Mouse (Mus musculus): ENCODE results near the gene Klrb1b.
A peak's percentile ranks its signal among the peaks of the same experiment; 100 is the strongest.
"Not testable (repeated sequence)": the region's sequence is repeated elsewhere in the genome, so short reads cannot be mapped to it uniquely, and the experiment has no call there.

Gene Klrb1b

DNA sequence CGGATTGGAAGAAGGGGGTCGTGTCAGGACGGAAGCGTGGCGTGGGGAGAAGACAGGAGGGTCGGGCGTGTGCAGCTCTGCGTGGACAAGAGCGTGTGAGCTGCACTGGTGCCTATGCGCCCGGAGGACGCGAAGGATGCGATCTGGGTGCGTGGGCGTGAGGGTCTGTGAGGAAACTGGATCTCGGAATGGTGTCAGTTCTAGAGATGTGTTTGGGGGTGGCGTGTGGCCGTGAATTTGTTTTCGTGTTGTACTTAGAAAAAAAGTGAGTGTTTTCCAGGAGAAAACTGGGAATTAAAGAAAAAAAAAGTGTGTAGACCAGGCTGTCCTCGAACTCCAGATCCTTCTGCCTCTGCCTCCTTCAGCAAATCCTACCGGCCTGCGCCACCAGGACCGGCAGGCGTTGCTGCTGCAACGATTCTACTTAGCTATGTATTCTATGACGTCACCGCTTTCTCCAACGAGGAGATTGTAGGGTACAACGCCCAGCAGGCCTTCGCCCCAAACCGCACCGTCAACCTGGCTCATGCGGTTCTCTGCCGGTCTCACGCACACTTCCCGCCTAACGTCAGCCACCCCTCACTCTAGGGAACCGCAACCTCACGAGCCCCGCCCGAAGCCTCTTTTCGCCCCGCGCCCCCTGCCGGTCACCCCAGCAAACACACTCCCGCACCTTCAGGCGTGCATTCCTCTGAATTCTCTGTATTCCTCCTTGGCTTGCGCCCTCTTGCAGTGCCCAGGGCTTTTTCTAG, 26.8 kb downstream of the Klrb1b start:
- DNase-seq (ENCODE audit: low read depth, low spot score), result peak; percentile 78

DNA sequence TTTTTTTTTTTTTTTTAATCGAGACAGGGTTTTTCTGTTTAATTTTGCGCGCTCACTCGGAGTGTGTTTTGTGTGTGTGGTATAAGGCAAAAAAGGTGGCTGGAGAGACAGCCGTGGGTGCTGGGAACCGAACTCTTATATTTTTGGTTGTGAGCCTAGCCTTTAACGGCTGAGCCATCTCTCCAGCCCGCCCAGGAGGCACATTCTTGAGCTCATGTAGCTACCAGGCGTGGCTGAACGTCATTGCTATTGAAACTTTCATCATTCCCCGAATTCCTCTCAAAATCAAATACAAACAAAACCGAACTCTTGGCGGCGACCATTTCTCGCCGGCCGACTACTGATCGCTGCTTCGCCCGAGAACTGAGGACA, 27.4 kb downstream of the Klrb1b start:
- peak; percentile 54 for DNase-seq (ENCODE audit: low read depth, low spot score)

DNA sequence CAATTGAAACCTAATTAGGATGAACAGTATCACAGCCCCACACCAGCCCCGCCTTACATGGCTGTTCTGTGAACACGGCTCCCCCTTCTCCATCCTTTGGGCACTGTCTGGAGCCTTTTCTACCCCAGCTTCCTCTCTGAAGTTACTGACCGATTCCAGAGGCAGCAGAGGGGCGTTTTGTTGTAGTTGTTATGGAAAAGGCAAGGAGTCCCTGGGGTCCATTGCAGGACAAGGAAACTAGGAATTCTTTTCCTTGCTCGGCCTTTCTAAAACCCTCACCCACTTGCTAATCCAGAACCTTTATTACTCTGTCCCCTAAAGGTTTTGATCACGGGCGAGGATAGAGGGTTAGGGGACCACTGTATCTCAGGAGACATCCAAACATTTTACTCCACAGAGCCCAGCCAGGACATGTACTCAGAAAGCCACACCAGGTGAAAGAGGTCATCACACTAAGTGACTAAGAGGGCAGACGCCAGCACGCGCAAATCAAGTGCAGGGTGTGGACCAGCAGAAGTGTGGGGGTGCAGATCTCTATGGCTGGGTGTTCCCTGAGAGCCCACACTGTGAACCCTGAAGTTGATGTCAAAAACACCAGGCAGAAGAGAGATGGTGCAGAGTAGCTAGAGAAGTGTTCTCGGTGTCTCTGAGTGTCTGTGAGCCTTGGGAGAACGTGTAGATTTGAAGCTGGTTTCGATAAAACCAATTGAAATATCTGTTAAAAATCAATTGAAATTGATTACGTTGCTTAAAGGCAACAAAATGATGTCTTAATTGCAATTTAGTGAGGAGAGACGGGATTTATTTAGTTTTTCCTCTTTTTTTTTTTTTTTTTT, 28.0 kb downstream of the Klrb1b start:
- no peak for DNase-seq (ENCODE audit: low read depth, low spot score)

DNA sequence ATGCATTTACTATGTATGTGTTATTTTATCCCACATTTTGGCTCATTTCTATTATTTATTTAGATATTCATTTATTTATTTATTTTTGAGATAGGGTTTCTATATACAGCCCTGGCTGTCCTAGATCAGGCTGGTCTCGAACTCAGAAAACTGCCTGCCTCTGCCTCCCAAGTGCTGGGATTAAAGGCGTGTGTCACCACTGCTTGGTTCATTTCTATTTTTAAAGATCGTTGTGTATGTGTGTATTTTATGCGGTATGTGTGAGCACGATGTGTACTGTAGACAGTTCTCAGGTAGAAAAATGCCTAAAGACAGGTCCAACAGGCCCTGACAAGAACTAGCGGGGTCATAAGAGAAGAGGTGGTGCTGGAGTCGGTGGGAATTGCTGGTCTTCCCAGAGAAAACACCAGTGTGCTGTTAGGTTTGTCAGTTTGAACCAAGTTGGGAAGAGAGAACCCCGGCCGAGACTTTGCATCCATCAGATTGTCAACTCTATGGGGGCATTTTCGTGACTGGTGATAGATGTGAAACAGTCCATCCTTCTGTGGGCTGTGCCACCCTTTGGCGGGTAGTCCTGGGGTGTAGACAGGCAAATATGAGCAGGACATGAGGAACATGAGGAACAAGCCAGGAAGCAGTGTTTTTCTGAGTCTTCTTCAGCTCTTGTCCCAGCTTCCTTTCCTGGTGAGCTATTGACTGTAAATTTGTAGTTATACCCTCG, 28.8 kb downstream of the Klrb1b start:
- DNase-seq (ENCODE audit: low read depth, low spot score), result no peak

DNA sequence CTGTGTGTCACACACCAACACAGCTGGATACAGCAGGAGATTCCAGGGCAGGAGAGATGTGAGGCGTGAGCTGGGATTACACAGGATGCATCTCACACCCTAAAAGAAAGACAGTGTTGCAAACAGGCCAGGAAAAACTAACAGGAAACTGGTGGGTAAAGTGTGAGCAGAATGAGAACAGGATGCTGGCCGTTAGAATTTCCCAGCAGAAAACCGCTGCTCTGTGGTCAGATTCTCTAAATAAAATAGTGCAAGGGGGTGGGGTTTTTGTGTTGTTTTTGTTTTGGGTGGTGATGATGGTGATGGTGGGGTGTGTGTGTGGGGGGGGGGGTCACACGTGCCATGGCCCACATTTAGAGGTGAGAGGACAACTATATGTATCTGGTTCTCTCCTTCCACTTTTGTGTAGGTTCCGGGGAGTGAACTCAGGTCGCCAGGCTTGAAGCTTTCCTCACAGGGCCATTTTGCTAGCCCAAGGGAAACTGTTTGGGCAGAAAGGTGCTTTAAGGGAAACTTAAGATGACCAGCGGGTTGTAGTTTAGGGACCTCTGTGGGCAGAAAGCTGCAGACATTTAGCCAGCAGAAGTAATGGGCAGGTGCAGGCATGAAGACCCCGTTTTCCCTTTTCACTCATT, 29.7 kb downstream of the Klrb1b start:
- DNase-seq (ENCODE audit: low read depth, low spot score), result no peak

DNA sequence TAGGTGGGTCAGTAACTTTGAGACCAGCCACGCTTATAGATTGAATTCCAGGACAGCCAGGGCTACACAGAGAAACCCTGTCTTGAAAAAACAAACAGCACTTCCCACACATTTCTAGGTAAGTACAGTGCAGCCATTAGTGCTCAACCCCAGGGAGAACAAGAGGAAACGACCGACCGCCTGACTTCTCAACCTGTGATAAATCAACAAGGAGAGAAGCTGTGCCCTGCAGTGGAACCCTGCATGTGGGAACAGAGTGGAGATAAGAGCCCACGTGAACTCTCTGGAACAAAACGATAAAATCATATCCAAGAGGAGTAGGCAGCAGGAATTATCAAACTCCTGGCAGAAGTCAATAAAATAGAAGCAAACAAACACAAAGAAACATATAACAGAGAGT, 32.4 kb downstream of the Klrb1b start:
- no peak for DNase-seq (ENCODE audit: low read depth, low spot score)

DNA sequence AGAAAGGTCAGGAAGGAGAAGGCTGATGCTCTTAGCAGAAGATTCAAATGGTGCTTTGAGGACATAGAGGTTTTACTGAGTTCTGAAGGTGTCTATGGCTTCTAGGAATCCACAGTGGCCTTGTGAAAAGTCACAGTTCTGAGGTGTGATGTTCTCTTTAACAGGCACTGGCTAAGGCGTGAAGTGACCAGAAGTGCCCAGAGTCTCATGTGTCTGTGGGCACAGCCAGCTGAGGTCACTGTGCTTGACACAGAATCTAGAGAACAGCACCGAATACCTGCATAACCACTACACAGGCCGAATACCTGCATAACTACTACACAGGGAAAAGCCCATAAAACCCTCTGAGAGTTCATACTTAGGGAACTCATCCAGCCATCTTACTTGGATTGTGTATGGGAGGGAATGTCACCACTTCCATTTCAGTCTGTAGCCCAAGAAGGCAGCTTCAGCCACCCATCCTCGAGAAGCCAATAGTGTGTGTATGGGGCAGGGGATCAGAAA, 35.6 kb downstream of the Klrb1b start:
- not testable (repeated sequence) for DNase-seq (ENCODE audit: low read depth, low spot score)

DNA sequence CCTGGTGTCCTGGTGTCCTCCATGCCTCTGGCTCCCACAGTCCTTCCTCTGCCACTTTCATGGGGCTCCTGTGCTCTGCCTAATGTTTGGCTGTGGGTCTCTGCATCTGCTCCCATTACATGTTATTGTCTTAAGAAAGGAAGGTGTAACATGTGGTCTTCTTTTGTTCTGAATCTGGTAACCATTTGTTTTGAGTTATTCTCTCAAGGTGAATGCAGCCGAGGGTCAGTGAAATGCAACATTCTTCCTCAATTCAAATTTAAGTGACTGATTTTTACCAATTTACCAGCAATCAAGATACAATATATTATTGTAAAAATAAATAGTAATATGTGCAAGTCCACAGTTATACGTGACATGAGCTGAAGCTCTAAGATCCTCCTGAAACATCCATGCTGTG, 37.0 kb downstream of the Klrb1b start, which contains the start of gene Klrb1c:
Gene Klrb1c (minus strand): TSS at position 101 of the 400 bp plus-strand sequence.
- no peak for DNase-seq (ENCODE audit: low read depth, low spot score)

DNA sequence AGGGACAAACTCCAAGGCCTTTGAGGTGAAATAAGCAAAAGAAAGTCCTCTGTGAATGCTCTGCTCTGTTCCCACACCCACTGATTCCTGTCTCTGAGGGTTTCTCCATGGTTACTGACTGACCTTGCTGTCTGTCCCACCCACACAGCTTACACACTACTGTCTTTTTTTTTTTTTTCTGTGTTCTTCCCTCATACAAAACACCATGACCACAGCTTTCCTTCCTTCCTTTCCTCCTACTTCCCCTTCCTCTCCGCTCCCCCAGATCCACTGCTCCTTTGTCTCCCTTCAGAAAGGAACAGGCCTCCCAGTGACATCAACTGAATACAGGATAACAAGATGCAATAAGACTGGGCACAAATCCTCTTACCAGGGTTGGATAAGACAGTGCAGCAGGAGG, 37.6 kb downstream of the Klrb1b start:
- no peak for DNase-seq (ENCODE audit: low read depth, low spot score)

DNA sequence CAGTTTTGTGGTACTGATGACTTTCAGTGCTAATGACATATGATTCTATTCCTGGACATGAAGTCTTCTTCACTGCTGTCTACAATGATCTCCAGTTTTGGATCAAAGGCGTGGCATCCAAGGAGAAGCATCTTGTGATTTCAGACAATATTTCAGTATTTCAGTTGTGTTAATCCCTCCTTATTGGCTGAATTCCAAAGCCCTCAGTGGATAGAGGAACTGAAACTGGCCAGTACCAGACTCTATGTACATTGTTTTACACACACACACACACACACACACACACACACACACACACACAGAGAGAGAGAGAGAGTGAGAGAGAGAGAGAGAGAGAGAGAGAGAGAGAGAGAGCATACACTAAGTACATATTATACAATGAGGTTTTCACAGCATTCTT, 39.7 kb downstream of the Klrb1b start:
- DNase-seq (ENCODE audit: low read depth, low spot score), result not testable (repeated sequence)

DNA sequence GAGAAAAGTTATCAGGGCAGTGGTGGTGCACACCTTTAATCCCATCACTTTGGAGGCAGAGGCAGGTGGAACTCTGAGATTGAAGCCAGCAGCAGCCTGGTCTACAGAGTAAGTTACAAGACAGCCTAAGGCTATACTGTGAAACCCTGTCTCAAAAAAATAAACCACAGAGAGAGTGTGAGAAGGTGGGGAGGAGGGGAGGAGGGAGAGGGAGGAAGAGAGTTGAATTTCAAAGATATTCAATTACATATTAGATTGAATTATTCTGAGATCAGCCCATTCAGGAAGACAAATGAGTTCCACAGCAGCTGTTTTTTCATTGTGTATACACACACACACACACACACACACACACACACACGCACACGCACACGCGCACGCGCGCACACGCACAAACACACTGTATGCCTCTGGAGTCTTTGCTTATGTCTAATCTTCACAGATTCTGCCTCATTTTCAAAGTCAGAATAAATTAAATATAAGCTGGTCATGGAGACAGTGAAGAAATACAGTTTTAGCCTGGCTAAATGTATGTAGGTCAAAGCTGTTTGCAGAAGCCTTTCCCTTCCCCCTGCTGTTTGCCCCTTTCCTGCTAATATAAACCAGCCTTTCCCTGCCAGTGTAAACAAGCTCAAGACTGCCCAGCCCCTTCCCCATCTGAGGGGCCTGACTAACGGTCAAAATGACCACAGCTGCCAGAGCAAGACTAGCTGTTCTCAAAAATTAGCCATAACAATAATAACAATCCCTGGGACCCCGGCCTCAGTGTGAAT, 56.5 kb downstream of the Klrb1b start:
- no peak for DNase-seq (ENCODE audit: low read depth, low spot score)

DNA sequence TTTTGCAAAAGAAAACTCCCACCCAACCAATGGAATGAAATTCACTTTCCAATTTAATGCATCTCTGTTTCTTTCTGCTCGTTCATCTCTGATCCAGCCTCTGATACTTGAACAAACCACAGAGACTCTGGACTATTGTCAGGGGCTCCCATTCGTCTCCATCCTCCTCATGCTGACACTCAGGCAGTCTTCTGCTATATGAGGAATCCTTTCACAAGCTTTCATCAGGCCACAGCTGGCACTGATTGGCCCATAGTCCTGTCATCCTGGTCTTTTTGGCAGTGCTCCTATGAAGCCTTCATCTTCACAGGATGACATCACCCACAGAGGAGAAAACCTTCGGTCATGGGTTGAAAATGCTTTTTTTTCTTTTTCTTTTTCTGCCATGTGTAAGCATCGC, 58.1 kb downstream of the Klrb1b start:
- DNase-seq (ENCODE audit: low read depth, low spot score), result no peak

DNA sequence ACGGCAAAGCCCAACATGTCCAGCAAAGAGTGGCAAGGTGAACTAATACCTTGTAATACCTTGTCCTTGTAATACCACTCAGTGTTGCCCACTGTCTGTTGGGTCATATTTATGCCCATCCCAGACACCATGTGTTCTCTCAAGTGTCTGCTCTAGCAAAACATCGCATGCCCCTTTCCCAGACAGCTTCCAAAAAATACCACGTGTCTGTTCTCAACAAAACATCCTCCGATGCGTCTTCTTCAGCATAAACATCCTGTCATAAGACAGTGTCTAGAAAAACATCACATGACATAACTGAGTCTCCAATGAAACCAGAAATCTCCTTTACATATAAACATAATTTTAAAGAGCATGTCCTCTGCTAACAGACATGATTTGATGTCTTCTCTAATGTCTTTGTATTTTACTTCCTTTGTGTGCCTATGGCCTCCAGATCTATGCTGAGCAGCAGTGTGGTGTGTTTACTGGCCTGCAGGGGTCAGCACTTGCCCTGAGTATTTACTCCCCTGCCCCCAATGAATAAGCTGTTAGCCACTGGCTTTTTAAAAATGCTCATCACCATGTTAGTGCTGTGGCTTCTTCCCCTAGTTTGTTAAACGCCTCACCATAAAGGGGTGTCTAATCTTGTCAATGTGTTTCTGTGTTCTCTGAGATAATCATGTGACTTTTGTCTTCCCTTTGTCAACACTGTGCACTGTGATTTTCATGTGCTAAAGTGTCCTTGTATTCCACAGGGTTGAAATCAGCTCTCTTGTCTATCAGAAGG, 59.5 kb downstream of the Klrb1b start:
- DNase-seq (ENCODE audit: low read depth, low spot score), result not testable (repeated sequence)

DNA sequence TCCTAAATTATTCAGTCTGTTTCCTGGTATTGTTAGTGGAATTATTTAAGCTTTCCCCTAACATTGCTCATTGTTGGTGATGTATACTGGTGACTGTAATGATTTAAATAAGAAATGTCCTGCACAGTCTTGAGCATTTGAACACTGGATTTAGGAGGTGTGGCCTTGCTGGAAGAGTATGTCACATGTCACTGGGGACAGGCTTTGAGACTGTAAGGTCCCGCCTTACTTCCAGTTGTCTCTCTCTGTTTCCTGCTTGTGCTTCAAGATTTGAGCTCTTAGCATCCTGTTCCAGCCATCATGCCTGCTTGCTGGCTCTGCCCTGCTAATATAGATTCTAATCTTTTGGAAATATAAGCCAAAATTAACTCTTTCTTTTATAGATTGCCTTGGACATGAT, 60.9 kb downstream of the Klrb1b start:
- no peak for DNase-seq (ENCODE audit: low read depth, low spot score)

DNA sequence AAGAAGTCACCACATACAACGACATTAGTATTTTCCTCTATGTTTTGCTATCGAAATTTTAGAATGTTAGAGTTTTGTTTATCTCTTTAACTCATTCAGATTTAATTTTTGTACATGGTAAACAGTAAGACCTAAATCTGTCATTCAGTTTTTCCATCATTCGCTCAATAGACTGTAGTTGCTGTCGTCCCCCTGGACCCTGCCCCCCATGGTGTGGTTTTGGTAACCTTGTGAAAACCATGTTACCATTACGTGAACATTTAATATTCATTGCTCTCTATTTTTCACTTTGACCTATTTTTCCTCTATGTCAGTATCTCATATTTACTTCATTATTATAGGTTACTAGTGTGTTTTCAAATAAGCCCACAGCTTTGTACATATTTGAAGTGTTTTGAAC, 61.5 kb downstream of the Klrb1b start:
- no peak for DNase-seq (ENCODE audit: low read depth, low spot score)

DNA sequence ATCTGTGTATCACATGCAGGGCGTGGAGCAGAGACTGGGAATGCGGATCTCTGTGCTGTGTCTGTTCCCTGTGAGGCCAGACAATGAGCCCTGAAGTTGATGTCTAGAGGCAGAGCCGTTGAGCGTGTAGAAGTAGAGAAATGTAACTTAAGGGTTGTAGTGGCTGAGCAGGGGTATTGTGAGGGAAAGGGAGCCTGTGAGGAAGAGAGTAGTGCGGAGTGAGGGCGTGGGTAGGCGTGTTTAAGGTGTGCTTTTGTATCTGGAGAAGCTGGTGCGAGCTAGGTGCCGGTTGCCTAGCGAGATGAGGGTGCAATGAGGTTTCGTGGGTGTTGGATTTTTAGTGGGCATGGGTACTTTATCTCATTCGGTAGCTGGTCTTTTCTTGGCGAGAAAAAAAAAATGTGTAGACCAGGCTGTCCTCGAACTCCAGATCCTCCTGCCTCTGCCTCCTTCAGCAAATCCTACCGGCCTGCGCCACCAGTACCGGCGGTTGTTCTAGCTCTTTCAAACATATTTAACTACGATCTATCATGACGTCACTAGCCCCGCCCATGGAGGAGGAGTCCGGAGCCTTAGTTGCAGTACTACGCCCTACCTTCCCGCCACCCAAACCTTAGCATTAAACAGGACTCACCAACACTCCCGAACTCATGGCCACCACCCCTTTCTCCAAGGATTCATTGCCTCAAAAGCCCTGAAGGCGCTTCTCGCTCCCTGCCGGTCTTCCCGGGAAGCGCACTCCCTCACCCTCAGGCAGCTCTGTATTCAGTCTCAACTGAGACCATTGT, 62.2 kb downstream of the Klrb1b start:
- DNase-seq (ENCODE audit: low read depth, low spot score), result peak; percentile 82

Data from c-Kit-negative CD71-positive TER-119-positive erythroid progenitor cells, embryonic 14.5 days (primary cell).